Comparison of ENCODE assay signal across 12 mouse cellular contexts in the genomic region with DNA sequence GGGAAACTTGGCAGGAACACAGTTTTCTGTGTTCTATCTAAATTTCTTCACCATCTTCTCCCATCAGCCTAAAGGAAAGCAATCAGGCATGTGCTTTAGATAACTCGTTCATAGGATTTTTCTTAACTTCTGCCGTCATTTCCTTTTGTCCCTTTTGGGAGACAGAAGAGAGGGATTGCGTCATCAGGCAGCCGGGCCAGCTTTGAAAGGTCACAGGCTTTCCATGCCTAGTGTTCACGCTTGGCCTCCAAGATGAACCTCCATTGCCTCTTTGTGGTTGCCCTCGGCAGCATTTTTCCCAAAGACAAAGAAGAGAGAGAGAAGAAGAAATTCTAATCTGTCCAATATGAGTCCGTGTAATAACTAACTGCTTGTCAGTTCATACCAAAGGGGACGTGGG.
DNase-seq lines count a peak whose midpoint lies in the region; ATAC-seq lines count a peak whose summit lies in the region.
"Had no signal": no experiment of that assay in that cellular context is flagged by ENCODE, and none has a peak within 500 bp of the region (broad histone marks: within the 10 kb centered on the region; RNA-seq: fewer than 3 reads in every experiment).

No protein-coding gene starts in this region.

- no peak overlapping the region for H3K9ac ChIP-seq in kidney, embryonic 15.5 days
- H3K9ac ChIP-seq: liver, embryonic 13.5 days had no signal

- peak overlapping the region; percentile 65 for H3K27ac ChIP-seq in kidney, embryonic 15.5 days
- H3K27ac ChIP-seq: hindbrain, postnatal 0 days; liver, embryonic 13.5 days had no signal

- no peak overlapping the region for H3K4me2 ChIP-seq in kidney, embryonic 15.5 days
- H3K4me2 ChIP-seq: liver, embryonic 13.5 days had no signal

- ATAC-seq in kidney, embryonic 15.5 days (replicated peaks; ENCODE audit: low FRiP score) = no peak
- ATAC-seq: hindbrain, postnatal 0 days; midbrain, embryonic 16.5 days had no signal

- intact Hi-C loops in heart, postnatal 10 days (cut with DNase I) = no loop called here

- 27% methylated on average over 8 of the region's 8 CpGs for WGBS in kidney, embryonic 15.5 days

- H3K4me1 ChIP-seq in kidney, embryonic 15.5 days = peaks cover 47% of the 10 kb centered on the region

- no peaks in the 10 kb centered on the region for H3K9me3 ChIP-seq in kidney, embryonic 15.5 days (replicated peaks)
- H3K9me3 ChIP-seq: liver, embryonic 13.5 days had no signal

- peak; percentile 57 for DNase-seq in embryo, embryonic 10 days (ENCODE audit: low spot score)
- no peak for DNase-seq in embryo, embryonic 9.5 days (ENCODE audit: extremely low spot score)
- no peak for DNase-seq in kidney, postnatal 25 days
- DNase-seq in adrenal gland, postnatal 14 days = peak; percentile 67
- DNase-seq in heart, postnatal 10 days = peak; percentile 34 to 45
- DNase-seq in ovary, adult 18-20 months (ENCODE audit: low spot score) = no peak
- no peak for DNase-seq in layer of hippocampus, postnatal 14 days (ENCODE audit: low spot score in 2 of 2)
- DNase-seq: layer of hippocampus, adult 9-11 months; liver, embryonic 13.5 days had no signal

- H3K27me3 ChIP-seq in kidney, embryonic 15.5 days = no peaks in the 10 kb centered on the region
- H3K27me3 ChIP-seq: liver, embryonic 13.5 days had no signal

- no peaks in the 10 kb centered on the region for H3K36me3 ChIP-seq in kidney, embryonic 15.5 days
- H3K36me3 ChIP-seq: liver, embryonic 13.5 days had no signal

- no peak overlapping the region for H3K4me3 ChIP-seq in kidney, embryonic 15.5 days (replicated peaks)
- H3K4me3 ChIP-seq: liver, embryonic 13.5 days had no signal

Comparison
In these comparisons a context has a peak if more than half of its experiments do, and no peak if none do; other contexts are left out.
1. DNase-seq: peak in embryo, embryonic 10 days (single experiment), adrenal gland, postnatal 14 days (single experiment) and heart, postnatal 10 days (2 of 2); none in embryo, embryonic 9.5 days (single experiment), kidney, postnatal 25 days (0 of 2), ovary, adult 18-20 months (single experiment) and layer of hippocampus, postnatal 14 days (0 of 2).